Mouse (Mus musculus): Measurements from ENCODE around the gene Tubgcp3. TPM values are rescaled to one million over a fixed set of nuclear protein-coding genes. Genes with fewer than 3 reads are reported as not detected.

Tubgcp3 gene
- total and polyA plus RNA-seq, 3 experiments, result 13.1 to 20.2 (median 14.0) TPM

- H3K79me2 ChIP-seq (replicated peaks; ENCODE audit: control insufficient read depth, insufficient read depth, low read length), result no peaks in the 10 kb centered on the region
- H3K4me1 ChIP-seq (ENCODE audit: control insufficient read depth, insufficient read depth, low read length), result no peaks in the 10 kb centered on the region
- DNase-seq, result no peak
- no peak overlapping the region for H3K4me3 ChIP-seq
- no peak for TF ChIP-seq CTCF (IDR thresholded peaks at IDR 0.05)
- no peak for TF ChIP-seq POLR2A (IDR thresholded peaks at IDR 0.05; ENCODE audit: insufficient read depth, low read depth, low read length)
- no peak for TF ChIP-seq EP300 (IDR thresholded peaks at IDR 0.05; ENCODE audit: insufficient read depth, low read depth, low read length)
- no peak overlapping the region for H3K9ac ChIP-seq (ENCODE audit: low read depth, low read length)
- intact Hi-C loops (cut with DNase I), result no loop called here
- H3K27me3 ChIP-seq (ENCODE audit: control insufficient read depth, insufficient read depth, low read length), result peaks cover 2% of the 10 kb centered on the region; the same call in 1 of the 2 replicates
- 39% methylated on average over 8 of the region's 8 CpGs for WGBS
- H3K27ac ChIP-seq, result no peak overlapping the region
- H3K36me3 ChIP-seq (ENCODE audit: control insufficient read depth, insufficient read depth, low read length), result no peaks in the 10 kb centered on the region
Measured at GRCm38 (mm10) chr8:12702290-12702689, 30.2 kb upstream of the Tubgcp3 start.

GRCm38 (mm10) chr8:12698660-12699277, 26.7 kb upstream of the Tubgcp3 start:
- no peak for DNase-seq

GRCm38 (mm10) chr8:12688851-12689250, 16.8 kb upstream of the Tubgcp3 start:
- Histone ChIP-seq H3K79me2 (replicated peaks; ENCODE audit: control insufficient read depth, insufficient read depth, low read length) (no peaks in the 10 kb centered on the region), H3K27ac (no peak overlapping the region), H3K27me3 (ENCODE audit: control insufficient read depth, insufficient read depth, low read length) (0 out of 2 replicates have a peak, but pooled peaks cover 2% of the 10 kb centered on the region), H3K9ac (ENCODE audit: low read depth, low read length) (no peak overlapping the region), H3K36me3 (ENCODE audit: control insufficient read depth, insufficient read depth, low read length) (no peaks in the 10 kb centered on the region), H3K4me1 (ENCODE audit: control insufficient read depth, insufficient read depth, low read length) (no peaks in the 10 kb centered on the region), H3K4me3 (no peak overlapping the region)
- no peak for DNase-seq
- TF ChIP-seq CTCF (IDR thresholded peaks at IDR 0.05), result no peak
- no peak for TF ChIP-seq POLR2A (IDR thresholded peaks at IDR 0.05; ENCODE audit: insufficient read depth, low read depth, low read length)
- TF ChIP-seq EP300 (IDR thresholded peaks at IDR 0.05; ENCODE audit: insufficient read depth, low read depth, low read length), result no peak
- WGBS, result 52% methylated on average over 7 of the region's 7 CpGs
- intact Hi-C loops (cut with DNase I), result no loop called here

More at GRCm38 (mm10) chr8:12698660-12699277, 26.7 kb upstream of the Tubgcp3 start:
- Histone ChIP-seq H3K79me2 (replicated peaks; ENCODE audit: control insufficient read depth, insufficient read depth, low read length) (no peaks in the 10 kb centered on the region), H3K36me3 (ENCODE audit: control insufficient read depth, insufficient read depth, low read length) (no peaks in the 10 kb centered on the region), H3K4me3 (no peak overlapping the region), H3K9ac (ENCODE audit: low read depth, low read length) (no peak overlapping the region), H3K4me1 (ENCODE audit: control insufficient read depth, insufficient read depth, low read length) (no peaks in the 10 kb centered on the region), H3K27ac (no peak overlapping the region), H3K27me3 (ENCODE audit: control insufficient read depth, insufficient read depth, low read length) (no peaks in the 10 kb centered on the region)
- intact Hi-C loops (cut with DNase I), result no loop called here
- no peak for TF ChIP-seq POLR2A (IDR thresholded peaks at IDR 0.05; ENCODE audit: insufficient read depth, low read depth, low read length)
- TF ChIP-seq CTCF (IDR thresholded peaks at IDR 0.05), result no peak
- no peak for TF ChIP-seq EP300 (IDR thresholded peaks at IDR 0.05; ENCODE audit: insufficient read depth, low read depth, low read length)
- 35% methylated on average over 3 of the region's 3 CpGs for WGBS

- H3K36me3 ChIP-seq (ENCODE audit: control insufficient read depth, insufficient read depth, low read length), result no peaks in the 10 kb centered on the region
- no peak overlapping the region for H3K9ac ChIP-seq (ENCODE audit: low read depth, low read length)
- peaks cover under 1% of the 10 kb centered on the region; the same call in 1 of the 2 replicates for H3K4me1 ChIP-seq (ENCODE audit: control insufficient read depth, insufficient read depth, low read length)
- 2% methylated on average over 7 of the region's 7 CpGs for WGBS
- H3K4me3 ChIP-seq, result no peak overlapping the region
- peak; percentile 78 to 89 for DNase-seq
- no peaks in the 10 kb centered on the region; the same call in 1 of the 2 replicates for H3K27me3 ChIP-seq (ENCODE audit: control insufficient read depth, insufficient read depth, low read length)
- TF ChIP-seq EP300 (IDR thresholded peaks at IDR 0.05; ENCODE audit: insufficient read depth, low read depth, low read length), result peak; percentile 77
- no peak for TF ChIP-seq POLR2A (IDR thresholded peaks at IDR 0.05; ENCODE audit: insufficient read depth, low read depth, low read length)
- peak; percentile 93 for TF ChIP-seq CTCF (IDR thresholded peaks at IDR 0.05)
- H3K27ac ChIP-seq, result no peak overlapping the region
- intact Hi-C loops (cut with DNase I), result loop anchor here (2.0 to 10.0 kb wide), 5 partner anchors 70 to 923 kb away; partner anchors contain the start of genes Dcun1d2 and Tmco3
- H3K79me2 ChIP-seq (replicated peaks; ENCODE audit: control insufficient read depth, insufficient read depth, low read length), result no peaks in the 10 kb centered on the region
Measured at GRCm38 (mm10) chr8:12677529-12677928, 5.5 kb upstream of the Tubgcp3 start.

GRCm38 (mm10) chr8:12671473-12672055, 484 bp downstream of the Tubgcp3 start:
- under 1% methylated on average over 38 of the region's 38 CpGs for WGBS
- H3K4me3 ChIP-seq, result peak overlapping the region; percentile 95
- no peaks in the 10 kb centered on the region for H3K27me3 ChIP-seq (ENCODE audit: control insufficient read depth, insufficient read depth, low read length)
- peaks cover 1% of the 10 kb centered on the region for H3K4me1 ChIP-seq (ENCODE audit: control insufficient read depth, insufficient read depth, low read length)
- peaks cover 2% of the 10 kb centered on the region; the same call in 1 of the 2 replicates for H3K36me3 ChIP-seq (ENCODE audit: control insufficient read depth, insufficient read depth, low read length)
- DNase-seq, result no peak
- no peak for TF ChIP-seq POLR2A (IDR thresholded peaks at IDR 0.05; ENCODE audit: insufficient read depth, low read depth, low read length)
- TF ChIP-seq EP300 (IDR thresholded peaks at IDR 0.05; ENCODE audit: insufficient read depth, low read depth, low read length), result no peak
- no peak for TF ChIP-seq CTCF (IDR thresholded peaks at IDR 0.05)
- H3K27ac ChIP-seq, result peak overlapping the region; percentile 85
- peak overlapping the region; percentile 89 for H3K9ac ChIP-seq (ENCODE audit: low read depth, low read length)
- intact Hi-C loops (cut with DNase I), result loop anchor here (5.0 to 10.0 kb wide), 3 partner anchors 431 to 917 kb away; partner anchors contain the start of genes Dcun1d2 and Tmco3
- H3K79me2 ChIP-seq (replicated peaks; ENCODE audit: control insufficient read depth, insufficient read depth, low read length), result peaks cover 6% of the 10 kb centered on the region; the same call in 1 of the 2 replicates

Measured in heart, adult 2 months (tissue).